Comparison of ENCODE assay signal across 17 mouse cellular contexts in the genomic region with DNA sequence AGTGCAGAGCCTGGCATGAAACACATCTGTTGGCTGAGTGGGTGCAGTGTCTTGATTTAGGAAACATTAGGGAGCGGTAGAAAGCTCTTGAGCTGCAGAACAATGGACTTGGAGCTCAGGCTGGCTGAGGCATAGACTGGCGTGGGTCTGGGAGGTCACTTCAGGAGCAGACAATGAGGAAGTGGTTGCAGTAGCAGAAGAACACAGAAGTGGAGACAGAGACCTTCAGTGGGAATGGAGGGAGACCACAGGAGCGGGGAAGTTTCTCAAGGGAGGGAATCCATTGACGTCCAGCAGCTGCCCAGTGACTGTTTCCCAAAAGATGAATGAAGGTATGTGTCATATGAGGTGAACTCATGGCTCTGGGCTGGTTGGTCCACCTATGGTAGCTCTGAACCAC.
"Had no signal": no experiment of that assay in that cellular context is flagged by ENCODE, and none has a peak within 500 bp of the region (broad histone marks: within the 10 kb centered on the region; RNA-seq: fewer than 3 reads in every experiment).

No protein-coding gene starts in this region.

- H3K36me3 ChIP-seq: midbrain, embryonic 10.5 days; midbrain, embryonic 12.5 days; neural tube, embryonic 13.5 days; neural tube, embryonic 15.5 days had no signal

- ATAC-seq: midbrain, embryonic 16.5 days had no signal

- H3K4me1 ChIP-seq: midbrain, embryonic 12.5 days; neural tube, embryonic 13.5 days; neural tube, embryonic 15.5 days had no signal

- H3K4me3 ChIP-seq: midbrain, embryonic 10.5 days; midbrain, embryonic 12.5 days; myocyte; neural tube, embryonic 13.5 days; neural tube, embryonic 15.5 days had no signal

- DNase-seq: lung, adult 18-20 months; lung, embryonic 14.5 days; lung, postnatal 10 days; lung, postnatal 4 days; midbrain, embryonic 14.5 days; retina, postnatal 1 day; right cerebral cortex, adult 18-20 months; right cerebral cortex, postnatal 25 days; right cerebral cortex, postnatal 4 days; spleen, adult 18-20 months had no signal

- H3K27ac ChIP-seq: liver, embryonic 14.5 days; midbrain, embryonic 10.5 days; midbrain, embryonic 12.5 days; neural tube, embryonic 13.5 days; neural tube, embryonic 15.5 days had no signal
